20 mouse cellular contexts compared by ENCODE assay signal in genomic region chr12:69365757-69366156, GRCm38 (mm10). TPM values are rescaled to one million over a fixed set of nuclear protein-coding genes. Genes with fewer than 3 reads are reported as not detected.
DNase-seq lines count a peak whose midpoint lies in the region; ATAC-seq lines count a peak whose summit lies in the region.
"Had no signal": no experiment of that assay in that cellular context is flagged by ENCODE, and none has a peak within 500 bp of the region (broad histone marks: within the 10 kb centered on the region; RNA-seq: fewer than 3 reads in every experiment).

No protein-coding gene starts in this region.

- no peak overlapping the region for H3K4me2 ChIP-seq in liver, embryonic 15.5 days
- H3K4me2 ChIP-seq: embryonic facial prominence, embryonic 12.5 days; forebrain, embryonic 13.5 days; forebrain, embryonic 15.5 days had no signal

- WGBS in liver, embryonic 15.5 days (ENCODE audit: insufficient replicate concordance) = 68% methylated on average over 7 of the region's 7 CpGs

- 0 out of 2 replicates have a peak overlapping the region, but pooled peaks have one; percentile 10 for H3K27ac ChIP-seq in liver, embryonic 15.5 days (replicated peaks)
- H3K27ac ChIP-seq: embryonic facial prominence, embryonic 10.5 days; embryonic facial prominence, embryonic 12.5 days; forebrain, embryonic 13.5 days; forebrain, embryonic 15.5 days had no signal

- no peaks in the 10 kb centered on the region for H3K27me3 ChIP-seq in liver, embryonic 15.5 days
- H3K27me3 ChIP-seq: embryonic facial prominence, embryonic 12.5 days; forebrain, embryonic 13.5 days; forebrain, embryonic 15.5 days; Patski had no signal

- H3K4me3 ChIP-seq in liver, embryonic 15.5 days (replicated peaks) = no peak overlapping the region
- H3K4me3 ChIP-seq: embryonic facial prominence, embryonic 10.5 days; embryonic facial prominence, embryonic 12.5 days; forebrain, embryonic 13.5 days; forebrain, embryonic 15.5 days had no signal

- DNase-seq in cerebellum, adult 9-10 months = peak; percentile 27
- no peak for DNase-seq in cerebellum, postnatal 25 days
- DNase-seq in liver = no peak
- no peak for DNase-seq in cerebellum, adult 18-20 months
- no peak for DNase-seq in adrenal gland, postnatal 14 days
- DNase-seq: adrenal gland, adult 8-10 months; adrenal gland, postnatal 25 days; cerebellum, adult 11 months; cerebellum, adult 2 months; cerebellum, adult 9-11 months; forebrain, postnatal 0 days had no signal

- ATAC-seq in liver, embryonic 15.5 days (ENCODE audit: insufficient read depth) = no peak
- 0 out of 2 replicates have a peak, but pooled peaks have one; percentile 2 for ATAC-seq in granulocyte monocyte progenitor cell, adult 5-6 weeks (replicated peaks; ENCODE audit: poor library complexity, severe bottlenecking)
- ATAC-seq: activated CD4-positive, CD25-positive, alpha-beta regulatory T cell, adult 4 months; forebrain, embryonic 13.5 days; forebrain, embryonic 15.5 days; forebrain, postnatal 0 days; Patski had no signal

- H3K9ac ChIP-seq in liver, embryonic 15.5 days = no peak overlapping the region
- H3K9ac ChIP-seq: embryonic facial prominence, embryonic 12.5 days; forebrain, embryonic 13.5 days; forebrain, embryonic 15.5 days; forebrain, postnatal 0 days had no signal

- peaks cover 50% of the 10 kb centered on the region for H3K4me1 ChIP-seq in liver, embryonic 15.5 days (replicated peaks)

- no peaks in the 10 kb centered on the region for H3K36me3 ChIP-seq in liver, embryonic 15.5 days (replicated peaks)
- H3K36me3 ChIP-seq: embryonic facial prominence, embryonic 10.5 days; embryonic facial prominence, embryonic 12.5 days; forebrain, embryonic 15.5 days; G1E had no signal

- no peaks in the 10 kb centered on the region for H3K9me3 ChIP-seq in liver, embryonic 15.5 days (replicated peaks)
- H3K9me3 ChIP-seq: embryonic facial prominence, embryonic 10.5 days; embryonic facial prominence, embryonic 12.5 days; forebrain, embryonic 13.5 days; forebrain, embryonic 15.5 days; G1E had no signal

RNA-seq across cellular contexts. Expression of gene Arf6, which starts 6.2 kb away (rescaled TPM):
- 33.0 and 33.3 TPM in 2 replicates for polyA plus RNA-seq in liver, embryonic 15.5 days (2015; fragmentation: Nextera tagmentation; extraction: Ambion mirVana)
- total RNA-seq in granulocyte monocyte progenitor cell, adult 5-6 weeks (2014; fragmentation: Nextera tagmentation) = 84.7 and 85.7 TPM in 2 replicates
- total RNA-seq in granulocyte monocyte progenitor cell, adult 5-6 weeks (2017) = 148 and 154 TPM in 2 replicates
- 111 and 117 TPM in 2 replicates for total RNA-seq in adrenal gland, postnatal 14 days (2021)

RNA-seq across cellular contexts. Expression of gene Gm9887, which starts 6.5 kb away (rescaled TPM):
- 0.56 and 1.2 TPM in 2 replicates for polyA plus RNA-seq in liver, embryonic 15.5 days (2015; fragmentation: Nextera tagmentation; extraction: Ambion mirVana)
- total RNA-seq in granulocyte monocyte progenitor cell, adult 5-6 weeks (2014; fragmentation: Nextera tagmentation) = not detected in 2 replicates
- total RNA-seq in granulocyte monocyte progenitor cell, adult 5-6 weeks (2017) = not detected in 2 replicates
- total RNA-seq in adrenal gland, postnatal 14 days (2021) = 1.2 TPM in 1 of 2 replicates, not detected in the other
- polyA plus RNA-seq: activated CD4-positive, CD25-positive, alpha-beta regulatory T cell, adult 4 months had no signal

RNA-seq across cellular contexts. Expression of gene Nemf, which starts 8.8 kb away (rescaled TPM):
- 33.1 and 35.3 TPM in 2 replicates for polyA plus RNA-seq in liver, embryonic 15.5 days (2015; fragmentation: Nextera tagmentation; extraction: Ambion mirVana)
- total RNA-seq in granulocyte monocyte progenitor cell, adult 5-6 weeks (2014; fragmentation: Nextera tagmentation) = 51.7 and 51.9 TPM in 2 replicates
- total RNA-seq in granulocyte monocyte progenitor cell, adult 5-6 weeks (2017) = 119 and 139 TPM in 2 replicates
- 39.1 and 45.4 TPM in 2 replicates for total RNA-seq in adrenal gland, postnatal 14 days (2021)
